Mouse (Mus musculus): Measurements from ENCODE around the gene Gm382. TPM values are rescaled to one million over a fixed set of nuclear protein-coding genes. Genes with fewer than 3 reads are reported as not detected.

Gene Gm382
- polyA plus RNA-seq (2014; fragmentation: Illumina TruSeq; extraction: RNeasy Lipid Tissue Mini Kit (QIAGEN cat#74804); ENCODE audit: low read depth, low replicate concordance), result not detected

GRCm38 (mm10) chrX:127039672-127040071, at the start of gene Gm382:
TSS of gene Gm382 (plus strand) at chrX:127039972.

Other genes with a start within 250 kb of the Gm382 start
- gene 4932411N23Rik, start 224.1 kb upstream of the Gm382 start, polyA plus RNA-seq (2014; fragmentation: Illumina TruSeq; extraction: RNeasy Lipid Tissue Mini Kit (QIAGEN cat#74804); ENCODE audit: low read depth, low replicate concordance), result not detected